Mouse (Mus musculus): ENCODE results near the gene Nupr1l. TPM values are rescaled to one million over a fixed set of nuclear protein-coding genes. Genes with fewer than 3 reads are reported as not detected.
A peak's percentile ranks its signal among the peaks of the same experiment; 100 is the strongest.
"Not testable (repeated sequence)": the region's sequence is repeated elsewhere in the genome, so short reads cannot be mapped to it uniquely, and the experiment has no call there.

Gene Nupr1l
- polyA plus RNA-seq, 1 experiment from 2014 or later: 2.2 TPM

GRCm38 (mm10) chr5:129877731-129878455, 30.4 kb upstream of the Nupr1l start:
- Histone ChIP-seq H3K4me2 (replicated peaks; ENCODE audit: low read depth, low read length) (no peak overlapping the region), H3K9ac (replicated peaks; ENCODE audit: low read depth, low read length) (no peak overlapping the region), H3K27ac (ENCODE audit: low read length) (no peak overlapping the region), H3K9me3 (ENCODE audit: control insufficient read depth, low read depth, low read length) (no peaks in the 10 kb centered on the region), H3K36me3 (ENCODE audit: control insufficient read depth, insufficient read depth, low read length) (peaks cover 15% of the 10 kb centered on the region), H3K4me1 (ENCODE audit: control insufficient read depth, insufficient read depth, low read length) (no peaks in the 10 kb centered on the region), H3K4me3 (ENCODE audit: low read depth, low read length) (no peak overlapping the region), H3K27me3 (ENCODE audit: control insufficient read depth, insufficient read depth, low read length) (no peaks in the 10 kb centered on the region)
- ATAC-seq (ENCODE audit: insufficient number of reproducible peaks, insufficient read depth, low FRiP score, low read depth): no peak
- 73% methylated on average over 9 of the region's 9 CpGs for WGBS

GRCm38 (mm10) chr5:129878946-129879345, 29.4 kb upstream of the Nupr1l start:
- Histone ChIP-seq H3K27me3 (ENCODE audit: control insufficient read depth, insufficient read depth, low read length) (no peaks in the 10 kb centered on the region), H3K4me2 (replicated peaks; ENCODE audit: low read depth, low read length) (no peak overlapping the region), H3K27ac (ENCODE audit: low read length) (no peak overlapping the region), H3K4me1 (ENCODE audit: control insufficient read depth, insufficient read depth, low read length) (no peaks in the 10 kb centered on the region), H3K4me3 (ENCODE audit: low read depth, low read length) (no peak overlapping the region), H3K9ac (replicated peaks; ENCODE audit: low read depth, low read length) (no peak overlapping the region), H3K9me3 (ENCODE audit: control insufficient read depth, low read depth, low read length) (no peaks in the 10 kb centered on the region), H3K36me3 (ENCODE audit: control insufficient read depth, insufficient read depth, low read length) (peaks cover 22% of the 10 kb centered on the region)
- WGBS: 39% methylated on average over 2 of the region's 2 CpGs
- ATAC-seq (ENCODE audit: insufficient number of reproducible peaks, insufficient read depth, low FRiP score, low read depth): no peak

GRCm38 (mm10) chr5:129879888-129880287, 28.5 kb upstream of the Nupr1l start:
- no peak for ATAC-seq (ENCODE audit: insufficient number of reproducible peaks, insufficient read depth, low FRiP score, low read depth)
- H3K27me3 ChIP-seq (ENCODE audit: control insufficient read depth, insufficient read depth, low read length): no peaks in the 10 kb centered on the region
- 73% methylated on average over 3 of the region's 3 CpGs for WGBS
- H3K36me3 ChIP-seq (ENCODE audit: control insufficient read depth, insufficient read depth, low read length): peaks cover 24% of the 10 kb centered on the region
- H3K4me1 ChIP-seq (ENCODE audit: control insufficient read depth, insufficient read depth, low read length): no peaks in the 10 kb centered on the region
- H3K27ac ChIP-seq (ENCODE audit: low read length): no peak overlapping the region
- no peak overlapping the region for H3K4me3 ChIP-seq (ENCODE audit: low read depth, low read length)
- no peak overlapping the region for H3K4me2 ChIP-seq (replicated peaks; ENCODE audit: low read depth, low read length)
- no peak overlapping the region for H3K9ac ChIP-seq (replicated peaks; ENCODE audit: low read depth, low read length)
- no peaks in the 10 kb centered on the region for H3K9me3 ChIP-seq (ENCODE audit: control insufficient read depth, low read depth, low read length)

- Histone ChIP-seq H3K4me1 (ENCODE audit: control insufficient read depth, insufficient read depth, low read length) (peaks cover 3% of the 10 kb centered on the region; the same call in 1 of the 2 replicates), H3K36me3 (ENCODE audit: control insufficient read depth, insufficient read depth, low read length) (peaks cover 15% of the 10 kb centered on the region), H3K9me3 (ENCODE audit: control insufficient read depth, low read depth, low read length) (no peaks in the 10 kb centered on the region), H3K27me3 (ENCODE audit: control insufficient read depth, insufficient read depth, low read length) (no peaks in the 10 kb centered on the region), H3K9ac (replicated peaks; ENCODE audit: low read depth, low read length) (peak overlapping the region; percentile 66), H3K27ac (ENCODE audit: low read length) (peak overlapping the region; percentile 88; the same call in 1 of the 2 replicates), H3K4me3 (ENCODE audit: low read depth, low read length) (peak overlapping the region; percentile 59), H3K4me2 (replicated peaks; ENCODE audit: low read depth, low read length) (peak overlapping the region; percentile 80)
- WGBS: 28% methylated on average over 10 of the region's 10 CpGs
- no peak for ATAC-seq (ENCODE audit: insufficient number of reproducible peaks, insufficient read depth, low FRiP score, low read depth)
These were observed 22.1 kb upstream of the Nupr1l start for GRCm38 (mm10) chr5:129886271-129886670.

GRCm38 (mm10) chr5:129886911-129887636, 21.3 kb upstream of the Nupr1l start, which contains the start of gene Chchd2:
Chchd2 (minus strand) TSS chr5:129887470.
- no peaks in the 10 kb centered on the region for H3K27me3 ChIP-seq (ENCODE audit: control insufficient read depth, insufficient read depth, low read length)
- peak within 1 kb of the TSS; percentile 59 for H3K4me3 ChIP-seq (ENCODE audit: low read depth, low read length)
- under 1% methylated on average over 46 of the region's 46 CpGs for WGBS
- H3K27ac ChIP-seq (ENCODE audit: low read length): peak within 1 kb of the TSS; percentile 88
- ATAC-seq (ENCODE audit: insufficient number of reproducible peaks, insufficient read depth, low FRiP score, low read depth): peak; percentile 100
- peak within 1 kb of the TSS; percentile 80 for H3K4me2 ChIP-seq (replicated peaks; ENCODE audit: low read depth, low read length)
- H3K9me3 ChIP-seq (ENCODE audit: control insufficient read depth, low read depth, low read length): no peaks in the 10 kb centered on the region
- H3K9ac ChIP-seq (replicated peaks; ENCODE audit: low read depth, low read length): peak within 1 kb of the TSS; percentile 66
- peaks cover 3% of the 10 kb centered on the region; the same call in 1 of the 2 replicates for H3K4me1 ChIP-seq (ENCODE audit: control insufficient read depth, insufficient read depth, low read length)
- peaks cover 9% of the 10 kb centered on the region for H3K36me3 ChIP-seq (ENCODE audit: control insufficient read depth, insufficient read depth, low read length)

GRCm38 (mm10) chr5:129890390-129890789, 17.9 kb upstream of the Nupr1l start:
- 86% methylated on average over 4 of the region's 7 CpGs for WGBS
- H3K9ac ChIP-seq (replicated peaks; ENCODE audit: low read depth, low read length); H3K4me1 ChIP-seq (ENCODE audit: control insufficient read depth, insufficient read depth, low read length); H3K27ac ChIP-seq (ENCODE audit: low read length); H3K4me3 ChIP-seq (ENCODE audit: low read depth, low read length); H3K9me3 ChIP-seq (ENCODE audit: control insufficient read depth, low read depth, low read length); H3K36me3 ChIP-seq (ENCODE audit: control insufficient read depth, insufficient read depth, low read length); ATAC-seq (ENCODE audit: insufficient number of reproducible peaks, insufficient read depth, low FRiP score, low read depth); H3K27me3 ChIP-seq (ENCODE audit: control insufficient read depth, insufficient read depth, low read length); H3K4me2 ChIP-seq (replicated peaks; ENCODE audit: low read depth, low read length): not testable (repeated sequence)

GRCm38 (mm10) chr5:129895198-129896088, 12.9 kb upstream of the Nupr1l start, which contains the start of gene Zbed5:
Zbed5 (plus strand) TSS chr5:129895723.
- no peaks in the 10 kb centered on the region for H3K9me3 ChIP-seq (ENCODE audit: control insufficient read depth, low read depth, low read length)
- no peaks in the 10 kb centered on the region for H3K36me3 ChIP-seq (ENCODE audit: control insufficient read depth, insufficient read depth, low read length)
- peak within 1 kb of the TSS; percentile 69 for H3K4me3 ChIP-seq (ENCODE audit: low read depth, low read length)
- 0 out of 2 replicates have a peak, but pooled peaks cover 6% of the 10 kb centered on the region for H3K4me1 ChIP-seq (ENCODE audit: control insufficient read depth, insufficient read depth, low read length)
- 2% methylated on average over 44 of the region's 44 CpGs for WGBS
- no peaks in the 10 kb centered on the region for H3K27me3 ChIP-seq (ENCODE audit: control insufficient read depth, insufficient read depth, low read length)
- no peak within 1 kb of the TSS for H3K27ac ChIP-seq (ENCODE audit: low read length)
- H3K9ac ChIP-seq (replicated peaks; ENCODE audit: low read depth, low read length): peak within 1 kb of the TSS; percentile 50
- ATAC-seq (ENCODE audit: insufficient number of reproducible peaks, insufficient read depth, low FRiP score, low read depth): peak; percentile 99
- peak within 1 kb of the TSS; percentile 84 for H3K4me2 ChIP-seq (replicated peaks; ENCODE audit: low read depth, low read length)

GRCm38 (mm10) chr5:129898449-129898848, 9.9 kb upstream of the Nupr1l start, which contains the start of gene Phkg1:
Phkg1 (minus strand) TSS chr5:129898549.
- H3K4me1 ChIP-seq (ENCODE audit: control insufficient read depth, insufficient read depth, low read length): 0 out of 2 replicates have a peak, but pooled peaks cover 6% of the 10 kb centered on the region
- H3K36me3 ChIP-seq (ENCODE audit: control insufficient read depth, insufficient read depth, low read length): no peaks in the 10 kb centered on the region
- no peak within 1 kb of the TSS for H3K4me3 ChIP-seq (ENCODE audit: low read depth, low read length)
- H3K27ac ChIP-seq (ENCODE audit: low read length): no peak within 1 kb of the TSS
- H3K9ac ChIP-seq (replicated peaks; ENCODE audit: low read depth, low read length): no peak within 1 kb of the TSS
- H3K9me3 ChIP-seq (ENCODE audit: control insufficient read depth, low read depth, low read length): no peaks in the 10 kb centered on the region
- 100% methylated on average over 1 of the region's 1 CpGs for WGBS
- H3K4me2 ChIP-seq (replicated peaks; ENCODE audit: low read depth, low read length): no peak within 1 kb of the TSS
- ATAC-seq (ENCODE audit: insufficient number of reproducible peaks, insufficient read depth, low FRiP score, low read depth): no peak
- H3K27me3 ChIP-seq (ENCODE audit: control insufficient read depth, insufficient read depth, low read length): no peaks in the 10 kb centered on the region
